In genomic region chr8:121602860-121603259, GRCm38 (mm10) we compare ENCODE assay signal across 9 mouse cellular contexts. TPM values are rescaled to one million over a fixed set of nuclear protein-coding genes. Genes with fewer than 3 reads are reported as not detected.
DNase-seq lines count a peak whose midpoint lies in the region; ATAC-seq and TF ChIP-seq lines count a peak whose summit lies in the region.
"Had no signal": no experiment of that assay in that cellular context is flagged by ENCODE, and none has a peak within 500 bp of the region (broad histone marks: within the 10 kb centered on the region; RNA-seq: fewer than 3 reads in every experiment).

No protein-coding gene starts in this region.

- peak; percentile 52; the same call in 1 of the 2 replicates for TF ChIP-seq CTCF in testis, adult 2 months (IDR thresholded peaks at IDR 0.05; ENCODE audit: control insufficient read depth, insufficient read depth, insufficient replicate concordance, low read depth, low read length)
- peak; percentile 87 for TF ChIP-seq CTCF in forebrain, postnatal 0 days (IDR thresholded peaks at IDR 0.05; ENCODE audit: low read depth)

- no peak for DNase-seq in testis, postnatal 14 days (ENCODE audit: low spot score)
- peak; percentile 61 for DNase-seq in cerebellum, adult 11 months
- DNase-seq in forebrain, postnatal 0 days: peak; percentile 83
- DNase-seq in left cerebral cortex, adult 11 months (ENCODE audit: low spot score): peak; percentile 77
- DNase-seq in telencephalon, adult 2 months (ENCODE audit: low read depth, low spot score): peak; percentile 79

- WGBS in forebrain, postnatal 0 days: 18% methylated on average over 3 of the region's 3 CpGs
- 26% methylated on average over 3 of the region's 3 CpGs for WGBS in hindbrain, embryonic 16.5 days

- no peak overlapping the region for H3K4me2 ChIP-seq in forebrain, postnatal 0 days (ENCODE audit: low read depth)
- no peak overlapping the region for H3K4me2 ChIP-seq in hindbrain, embryonic 16.5 days (ENCODE audit: low read length)

- H3K4me1 ChIP-seq in testis, adult 2 months (ENCODE audit: control insufficient read depth, insufficient read depth, low read length): no peaks in the 10 kb centered on the region
- no peaks in the 10 kb centered on the region for H3K4me1 ChIP-seq in forebrain, postnatal 0 days (ENCODE audit: insufficient read depth)
- no peaks in the 10 kb centered on the region for H3K4me1 ChIP-seq in hindbrain, embryonic 16.5 days (ENCODE audit: control insufficient read depth, insufficient read depth, low read depth, low read length)

- TF ChIP-seq POLR2A in testis, adult 2 months (IDR thresholded peaks at IDR 0.05; ENCODE audit: control insufficient read depth, low read depth, low read length): no peak

- H3K4me3 ChIP-seq in testis, adult 2 months (ENCODE audit: control insufficient read depth, low read depth, low read length): no peak overlapping the region
- H3K4me3 ChIP-seq in forebrain, postnatal 0 days (ENCODE audit: low read depth, low read length): no peak overlapping the region
- no peak overlapping the region for H3K4me3 ChIP-seq in hindbrain, embryonic 16.5 days (ENCODE audit: low read length)
- H3K4me3 ChIP-seq: myocyte had no signal

- H3K36me3 ChIP-seq in testis, adult 2 months (ENCODE audit: control insufficient read depth, insufficient read depth, low read length): peaks cover 2% of the 10 kb centered on the region; the same call in 1 of the 2 replicates
- peaks cover 80% of the 10 kb centered on the region for H3K36me3 ChIP-seq in forebrain, postnatal 0 days (ENCODE audit: insufficient read depth)
- H3K36me3 ChIP-seq in hindbrain, embryonic 16.5 days (ENCODE audit: control insufficient read depth, insufficient read depth, low read length): peaks cover 58% of the 10 kb centered on the region

- ATAC-seq in forebrain, postnatal 0 days: peak; percentile 73
- ATAC-seq in hindbrain, embryonic 16.5 days: peak; percentile 28
- peak; percentile 95 for ATAC-seq in megakaryocyte progenitor cell, adult 5-6 weeks (replicated peaks; ENCODE audit: poor library complexity)

- no peak overlapping the region for H3K9ac ChIP-seq in forebrain, postnatal 0 days
- H3K9ac ChIP-seq in hindbrain, embryonic 16.5 days (ENCODE audit: low read depth, low read length): no peak overlapping the region

- no peak overlapping the region for H3K27ac ChIP-seq in testis, adult 2 months (ENCODE audit: control insufficient read depth, insufficient read depth, low read depth, low read length)
- H3K27ac ChIP-seq in forebrain, postnatal 0 days (ENCODE audit: low read depth, low read length): no peak overlapping the region
- no peak overlapping the region for H3K27ac ChIP-seq in hindbrain, embryonic 16.5 days (ENCODE audit: low read depth, low read length)

- no peaks in the 10 kb centered on the region for H3K27me3 ChIP-seq in testis, adult 2 months (ENCODE audit: control insufficient read depth, insufficient read depth, low read length)
- H3K27me3 ChIP-seq in forebrain, postnatal 0 days (ENCODE audit: insufficient read depth, low read length): no peaks in the 10 kb centered on the region
- H3K27me3 ChIP-seq in hindbrain, embryonic 16.5 days (replicated peaks; ENCODE audit: control insufficient read depth, insufficient read depth, low read length): no peaks in the 10 kb centered on the region

- no peaks in the 10 kb centered on the region for H3K9me3 ChIP-seq in forebrain, postnatal 0 days (ENCODE audit: low read length)
- no peaks in the 10 kb centered on the region for H3K9me3 ChIP-seq in hindbrain, embryonic 16.5 days (ENCODE audit: control insufficient read depth, low read length)

RNA-seq across cellular contexts. Expression of gene Map1lc3b, which starts 12.7 kb away (rescaled TPM):
- polyA plus RNA-seq in testis, adult 2 months (2012; rRNA removed): 22.6 and 26.5 TPM in 2 replicates
- 262 and 284 TPM in 2 replicates for total RNA-seq in forebrain, postnatal 0 days (2014; rRNA removed)
- 386 and 390 TPM in 2 replicates for polyA plus RNA-seq in forebrain, postnatal 0 days (2015; fragmentation: Nextera tagmentation; extraction: Ambion mirVana)
- polyA plus RNA-seq in hindbrain, embryonic 16.5 days (2015; fragmentation: Nextera tagmentation; extraction: Ambion mirVana): 355 and 365 TPM in 2 replicates
- total RNA-seq in megakaryocyte progenitor cell, adult 5-6 weeks (2015): 73.8 and 74.5 TPM in 2 replicates
- total RNA-seq in megakaryocyte progenitor cell, adult 5-6 weeks (2017): 65.9 and 78.6 TPM in 2 replicates

RNA-seq across cellular contexts. Expression of gene Fbxo31, which starts 24.3 kb away (rescaled TPM):
- polyA plus RNA-seq in testis, adult 2 months (2012; rRNA removed): 6.1 and 6.8 TPM in 2 replicates
- 52.1 and 58.3 TPM in 2 replicates for total RNA-seq in forebrain, postnatal 0 days (2014; rRNA removed)
- 31.5 and 38.2 TPM in 2 replicates for polyA plus RNA-seq in forebrain, postnatal 0 days (2015; fragmentation: Nextera tagmentation; extraction: Ambion mirVana)
- polyA plus RNA-seq in hindbrain, embryonic 16.5 days (2015; fragmentation: Nextera tagmentation; extraction: Ambion mirVana): 37.0 and 37.5 TPM in 2 replicates
- 6.0 and 6.6 TPM in 2 replicates for total RNA-seq in megakaryocyte progenitor cell, adult 5-6 weeks (2015)
- 6.9 and 7.1 TPM in 2 replicates for total RNA-seq in megakaryocyte progenitor cell, adult 5-6 weeks (2017)

RNA-seq across cellular contexts. Expression of gene Zcchc14, which starts 49.8 kb away (rescaled TPM):
- 10.9 and 11.0 TPM in 2 replicates for polyA plus RNA-seq in testis, adult 2 months (2012; rRNA removed)
- total RNA-seq in forebrain, postnatal 0 days (2014; rRNA removed): 69.0 and 85.8 TPM in 2 replicates
- 13.9 and 17.4 TPM in 2 replicates for polyA plus RNA-seq in forebrain, postnatal 0 days (2015; fragmentation: Nextera tagmentation; extraction: Ambion mirVana)
- polyA plus RNA-seq in hindbrain, embryonic 16.5 days (2015; fragmentation: Nextera tagmentation; extraction: Ambion mirVana): 19.3 and 20.9 TPM in 2 replicates
- 0.07 TPM in 1 of 2 replicates, not detected in the other for total RNA-seq in megakaryocyte progenitor cell, adult 5-6 weeks (2015)
- total RNA-seq in megakaryocyte progenitor cell, adult 5-6 weeks (2017): 0.04 TPM in 1 of 2 replicates, not detected in the other

RNA-seq across cellular contexts. Expression of gene 1700018B08Rik, which starts 58.7 kb away (rescaled TPM):
- 438 and 472 TPM in 2 replicates for polyA plus RNA-seq in testis, adult 2 months (2012; rRNA removed)
- not detected in 2 replicates for total RNA-seq in forebrain, postnatal 0 days (2014; rRNA removed)
- not detected in 2 replicates for polyA plus RNA-seq in forebrain, postnatal 0 days (2015; fragmentation: Nextera tagmentation; extraction: Ambion mirVana)
- not detected in 2 replicates for polyA plus RNA-seq in hindbrain, embryonic 16.5 days (2015; fragmentation: Nextera tagmentation; extraction: Ambion mirVana)
- not detected in 2 replicates for total RNA-seq in megakaryocyte progenitor cell, adult 5-6 weeks (2015)
- not detected in 2 replicates for total RNA-seq in megakaryocyte progenitor cell, adult 5-6 weeks (2017)
- polyA plus RNA-seq: myocyte had no signal

Comparison
In these comparisons a context has a peak if more than half of its experiments do, and no peak if none do; other contexts are left out.
1. ATAC-seq: peak in every context shown above with its lines; median percentile 95 in megakaryocyte progenitor cell, adult 5-6 weeks; 73 in forebrain, postnatal 0 days; 28 in hindbrain, embryonic 16.5 days.
2. RNA of gene Map1lc3b, which starts 12.7 kb away (polyA plus RNA-seq): 386 to 390 TPM in forebrain, postnatal 0 days and 355 to 365 TPM in hindbrain, embryonic 16.5 days; 22.6 to 26.5 TPM in testis, adult 2 months; every median in the first group is over 10 times any median in the second.